Mouse (Mus musculus) G1E (cell line): Measurements from ENCODE around the gene Ccpg1.

Experiments
- CTCF ChIP-seq: IDR thresholded peaks from 2 replicates; pipeline ENCODE4 v1.5.1; 2012; ENCODE audit warnings: low read depth, low read length, inconsistent platforms, mixed read lengths
- GATA1 ChIP-seq: IDR thresholded peaks from 2 replicates; pipeline ENCODE4 v1.6.1; 2012; ENCODE audit warnings: borderline replicate concordance, low read length, inconsistent platforms, mixed read lengths
- TAL1 ChIP-seq: conservative IDR thresholded peaks from 2 replicates; pipeline ENCODE4 v1.6.1; 2012; ENCODE audit warnings: low read depth, low read length, inconsistent platforms, mixed read lengths

DNA sequence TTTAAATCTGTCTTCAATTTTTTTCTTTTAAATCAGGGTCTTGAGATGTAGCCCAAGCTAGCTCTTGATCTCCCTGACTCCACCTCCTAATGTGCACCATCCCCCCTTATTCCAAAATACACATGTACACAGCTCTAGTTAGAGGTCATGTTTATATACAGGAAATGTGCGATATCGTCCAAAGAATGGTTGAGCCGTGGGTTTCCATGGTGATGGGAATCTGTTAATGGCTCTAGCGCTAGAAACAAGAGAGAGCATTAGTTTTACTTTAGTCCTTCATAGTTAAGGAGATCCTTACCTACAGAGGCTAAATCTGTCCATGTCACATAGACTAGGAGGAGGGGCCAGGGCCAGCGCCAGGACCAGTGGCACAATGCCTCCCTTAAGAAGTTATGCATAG lies 64.6 kb downstream of the Ccpg1 start:
- TF ChIP-seq CTCF = no peak
- TF ChIP-seq TAL1 = no peak
- TF ChIP-seq GATA1 = no peak
